Mouse (Mus musculus): Measurements from ENCODE around the gene Creb3l1. TPM values are rescaled to one million over a fixed set of nuclear protein-coding genes. Genes with fewer than 3 reads are reported as not detected.

Creb3l1 gene
- total and polyA plus RNA-seq, 3 experiments, result 3.8 to 5.8 (median 4.5) TPM

GRCm38 (mm10) chr2:91934826-91935525 is 89.3 kb downstream of the Creb3l1 start:
- no peak overlapping the region for H3K9ac ChIP-seq (ENCODE audit: low read depth, low read length)
- 69% methylated on average over 9 of the region's 9 CpGs for WGBS
- H3K4me1 ChIP-seq (ENCODE audit: control insufficient read depth, insufficient read depth, low read length), result no peaks in the 10 kb centered on the region
- no peak overlapping the region for H3K4me3 ChIP-seq
- H3K79me2 ChIP-seq (replicated peaks; ENCODE audit: control insufficient read depth, insufficient read depth, low read length), result no peaks in the 10 kb centered on the region
- DNase-seq, result peak in 1 of 2 experiments; percentile 12
- no peak for TF ChIP-seq CTCF (IDR thresholded peaks at IDR 0.05)
- TF ChIP-seq POLR2A (IDR thresholded peaks at IDR 0.05; ENCODE audit: insufficient read depth, low read depth, low read length), result no peak
- TF ChIP-seq EP300 (IDR thresholded peaks at IDR 0.05; ENCODE audit: insufficient read depth, low read depth, low read length), result no peak
- no peaks in the 10 kb centered on the region for H3K36me3 ChIP-seq (ENCODE audit: control insufficient read depth, insufficient read depth, low read length)
- intact Hi-C loops (cut with DNase I), result no loop called here
- no peak overlapping the region for H3K27ac ChIP-seq
- H3K27me3 ChIP-seq (ENCODE audit: control insufficient read depth, insufficient read depth, low read length), result no peaks in the 10 kb centered on the region

GRCm38 (mm10) chr2:91934016-91934415 is 90.3 kb downstream of the Creb3l1 start:
- H3K36me3 ChIP-seq (ENCODE audit: control insufficient read depth, insufficient read depth, low read length), result no peaks in the 10 kb centered on the region
- 51% methylated on average over 8 of the region's 8 CpGs for WGBS

GRCm38 (mm10) chr2:91933471-91933870 is 90.8 kb downstream of the Creb3l1 start:
- Histone ChIP-seq H3K27me3 (ENCODE audit: control insufficient read depth, insufficient read depth, low read length) (no peaks in the 10 kb centered on the region), H3K4me1 (ENCODE audit: control insufficient read depth, insufficient read depth, low read length) (no peaks in the 10 kb centered on the region), H3K4me3 (no peak overlapping the region), H3K9ac (ENCODE audit: low read depth, low read length) (no peak overlapping the region), H3K36me3 (ENCODE audit: control insufficient read depth, insufficient read depth, low read length) (no peaks in the 10 kb centered on the region), H3K27ac (no peak overlapping the region), H3K79me2 (replicated peaks; ENCODE audit: control insufficient read depth, insufficient read depth, low read length) (no peaks in the 10 kb centered on the region)
- intact Hi-C loops (cut with DNase I), result no loop called here
- WGBS, result 83% methylated on average over 9 of the region's 9 CpGs
- TF ChIP-seq POLR2A (IDR thresholded peaks at IDR 0.05; ENCODE audit: insufficient read depth, low read depth, low read length) (no peak), EP300 (IDR thresholded peaks at IDR 0.05; ENCODE audit: insufficient read depth, low read depth, low read length) (no peak), CTCF (IDR thresholded peaks at IDR 0.05) (no peak)
- DNase-seq, result peak in 1 of 2 experiments; percentile 18

More at GRCm38 (mm10) chr2:91934016-91934415, 90.3 kb downstream of the Creb3l1 start:
- Histone ChIP-seq H3K4me3 (no peak overlapping the region), H3K27me3 (ENCODE audit: control insufficient read depth, insufficient read depth, low read length) (no peaks in the 10 kb centered on the region), H3K79me2 (replicated peaks; ENCODE audit: control insufficient read depth, insufficient read depth, low read length) (no peaks in the 10 kb centered on the region), H3K27ac (no peak overlapping the region), H3K9ac (ENCODE audit: low read depth, low read length) (no peak overlapping the region), H3K4me1 (ENCODE audit: control insufficient read depth, insufficient read depth, low read length) (no peaks in the 10 kb centered on the region)
- DNase-seq, result peak in 1 of 2 experiments; percentile 16
- TF ChIP-seq POLR2A (IDR thresholded peaks at IDR 0.05; ENCODE audit: insufficient read depth, low read depth, low read length) (no peak), EP300 (IDR thresholded peaks at IDR 0.05; ENCODE audit: insufficient read depth, low read depth, low read length) (no peak), CTCF (IDR thresholded peaks at IDR 0.05) (no peak)
- intact Hi-C loops (cut with DNase I), result no loop called here

- peak in 1 of 2 experiments; percentile 2 for DNase-seq
- TF ChIP-seq CTCF (IDR thresholded peaks at IDR 0.05) (no peak), POLR2A (IDR thresholded peaks at IDR 0.05; ENCODE audit: insufficient read depth, low read depth, low read length) (no peak), EP300 (IDR thresholded peaks at IDR 0.05; ENCODE audit: insufficient read depth, low read depth, low read length) (no peak)
- no peak overlapping the region for H3K4me3 ChIP-seq
- no peaks in the 10 kb centered on the region for H3K36me3 ChIP-seq (ENCODE audit: control insufficient read depth, insufficient read depth, low read length)
- intact Hi-C loops (cut with DNase I), result no loop called here
- no peaks in the 10 kb centered on the region for H3K4me1 ChIP-seq (ENCODE audit: control insufficient read depth, insufficient read depth, low read length)
- H3K27me3 ChIP-seq (ENCODE audit: control insufficient read depth, insufficient read depth, low read length), result no peaks in the 10 kb centered on the region
- 40% methylated on average over 6 of the region's 6 CpGs for WGBS
- H3K79me2 ChIP-seq (replicated peaks; ENCODE audit: control insufficient read depth, insufficient read depth, low read length), result no peaks in the 10 kb centered on the region
- no peak overlapping the region for H3K9ac ChIP-seq (ENCODE audit: low read depth, low read length)
- H3K27ac ChIP-seq, result no peak overlapping the region
These were observed 91.5 kb downstream of the Creb3l1 start for GRCm38 (mm10) chr2:91932737-91933350.

Small RNA genes lying within 50 kb of the gene (microRNA-seq; reads per million reads assigned to microRNA genes)
- 0 to 0.56 reads per million in 2 experiments for gene Mir6999

Other genes starting within 250 kb of the Creb3l1 start
- gene Chrm4, start 97.3 kb downstream of the Creb3l1 start, total RNA-seq (2021), result not detected
- 0.14 and 0.29 TPM in 2 replicates for gene Chrm4, start 97.3 kb downstream of the Creb3l1 start, polyA plus RNA-seq (2012; rRNA removed)
- 1 to 10 TPM; 2.5 to 2.8 TPM for gene Mdk, start 92.2 kb downstream of the Creb3l1 start, total RNA-seq (2021)
- gene Mdk, start 92.2 kb downstream of the Creb3l1 start, polyA plus RNA-seq (2012; rRNA removed), result 4.1 and 5.4 TPM in 2 replicates
- not detected for gene Gm9821, start 78.8 kb downstream of the Creb3l1 start, total RNA-seq (2021)
- gene Gm9821, start 78.8 kb downstream of the Creb3l1 start, polyA plus RNA-seq (2012; rRNA removed), result not detected in 2 replicates
- gene Dgkz, start 48.6 kb downstream of the Creb3l1 start, total RNA-seq (2021), result 10 to 100 TPM; 35.5 to 37.5 TPM
- 102 and 118 TPM in 2 replicates for gene Dgkz, start 48.6 kb downstream of the Creb3l1 start, polyA plus RNA-seq (2012; rRNA removed)
- 10 to 100 TPM; 26.4 to 30.2 TPM for gene Phf21a, start 68.6 kb upstream of the Creb3l1 start, total RNA-seq (2021)
- gene Phf21a, start 68.6 kb upstream of the Creb3l1 start, polyA plus RNA-seq (2012; rRNA removed), result 27.6 and 29.5 TPM in 2 replicates

Data from heart, adult 2 months (tissue).